Mouse (Mus musculus): Measurements from ENCODE around the gene Oas2. TPM values are rescaled to one million over a fixed set of nuclear protein-coding genes. Genes with fewer than 3 reads are reported as not detected.

Gene Oas2
- polyA plus RNA-seq, 1 experiment, result 0.80 TPM

- TF ChIP-seq POLR2A (IDR thresholded peaks at IDR 0.05; ENCODE audit: borderline replicate concordance, insufficient read depth, low read length), result no peak
- no peak for TF ChIP-seq CTCF (IDR thresholded peaks at IDR 0.05; ENCODE audit: borderline replicate concordance, insufficient read depth, low read depth, low read length)
- WGBS, result 83% methylated on average over 2 of the region's 2 CpGs
- Histone ChIP-seq H3K4me3 (replicated peaks; ENCODE audit: insufficient read depth, low read depth, low read length) (no peak overlapping the region), H3K27me3 (ENCODE audit: control insufficient read depth, insufficient read depth, low read length) (no peaks in the 10 kb centered on the region), H3K4me1 (ENCODE audit: control insufficient read depth, insufficient read depth, low read length) (no peaks in the 10 kb centered on the region), H3K27ac (ENCODE audit: insufficient read depth, low read length) (no peak overlapping the region)
- DNase-seq, result no peak
Observed at GRCm38 (mm10) chr5:120778941-120779340, 29.3 kb upstream of the Oas2 start.

DNA sequence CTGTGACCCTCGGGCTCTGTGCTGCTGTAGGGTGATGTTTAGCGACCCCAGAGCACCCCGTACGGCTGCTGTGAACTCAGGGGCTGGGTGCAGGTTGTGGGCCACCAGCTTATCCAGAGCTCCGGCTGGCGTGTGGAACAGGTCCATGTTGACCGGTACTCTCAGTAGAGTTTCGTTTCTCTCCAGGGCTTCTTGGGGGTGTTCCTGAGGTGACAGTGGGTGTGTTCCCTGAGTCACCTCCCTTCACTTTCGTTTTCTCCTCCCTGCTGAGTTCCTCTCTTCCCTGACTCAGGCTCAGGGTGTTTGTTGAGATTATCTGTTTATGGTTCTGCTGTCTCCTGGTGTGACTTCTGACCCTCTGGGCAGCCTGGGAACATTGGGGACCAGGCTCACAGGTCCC, 27.8 kb upstream of the Oas2 start, which contains the start of gene Oas3:
TSS of gene Oas3 (minus strand) at position 184 of the 400 bp plus-strand sequence.
- TF ChIP-seq CTCF (IDR thresholded peaks at IDR 0.05; ENCODE audit: borderline replicate concordance, insufficient read depth, low read depth, low read length) (no peak), POLR2A (IDR thresholded peaks at IDR 0.05; ENCODE audit: borderline replicate concordance, insufficient read depth, low read length) (no peak)
- no peak for DNase-seq
- H3K4me3 ChIP-seq (replicated peaks; ENCODE audit: insufficient read depth, low read depth, low read length), result no peak within 1 kb of the TSS
- no peak within 1 kb of the TSS for H3K27ac ChIP-seq (ENCODE audit: insufficient read depth, low read length)
- no peaks in the 10 kb centered on the region for H3K27me3 ChIP-seq (ENCODE audit: control insufficient read depth, insufficient read depth, low read length)
- no peaks in the 10 kb centered on the region for H3K4me1 ChIP-seq (ENCODE audit: control insufficient read depth, insufficient read depth, low read length)
- WGBS, result 75% methylated on average over 9 of the region's 9 CpGs

GRCm38 (mm10) chr5:120776801-120777200, 27.1 kb upstream of the Oas2 start:
- no peak for DNase-seq
- H3K27me3 ChIP-seq (ENCODE audit: control insufficient read depth, insufficient read depth, low read length), result no peaks in the 10 kb centered on the region
- WGBS, result 78% methylated on average over 5 of the region's 5 CpGs

DNA sequence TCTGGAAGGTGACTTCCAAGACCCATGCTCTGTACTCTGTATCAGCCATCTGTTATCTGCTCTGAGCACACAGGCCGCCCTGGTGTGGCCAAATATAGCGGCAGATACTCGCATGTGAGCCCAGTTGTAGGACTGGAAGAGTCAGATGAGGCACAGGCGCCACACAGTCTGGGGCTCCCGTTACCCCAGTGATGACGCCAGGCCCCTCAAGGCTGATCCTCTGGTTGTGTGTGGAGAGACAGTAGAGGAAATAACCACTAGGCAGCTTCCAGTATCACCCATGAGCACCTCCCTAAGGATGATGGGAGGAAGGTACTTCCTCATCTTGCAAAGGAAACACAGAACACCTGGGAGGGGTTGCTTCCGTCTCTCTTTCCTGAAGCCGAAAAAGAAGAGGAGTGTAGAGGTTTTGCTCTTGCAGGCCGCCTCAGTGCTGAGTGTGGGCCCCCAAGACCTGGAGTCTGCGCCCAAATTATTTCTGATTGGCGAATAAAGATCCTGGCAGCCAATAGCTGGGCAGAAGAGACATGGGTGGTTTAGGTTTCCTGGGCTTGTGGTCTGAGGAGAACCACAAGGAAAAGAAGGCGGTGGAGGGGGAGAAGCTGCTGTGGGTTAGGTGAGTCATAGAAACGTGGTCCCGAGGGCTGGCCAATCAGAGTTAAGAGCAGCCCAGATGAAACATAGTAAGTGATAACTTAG, 25.8 kb upstream of the Oas2 start:
- WGBS, result 64% methylated on average over 14 of the region's 14 CpGs

More at GRCm38 (mm10) chr5:120776801-120777200, 27.1 kb upstream of the Oas2 start:
- H3K4me1 ChIP-seq (ENCODE audit: control insufficient read depth, insufficient read depth, low read length), result no peaks in the 10 kb centered on the region
- H3K4me3 ChIP-seq (replicated peaks; ENCODE audit: insufficient read depth, low read depth, low read length), result no peak overlapping the region
- no peak overlapping the region for H3K27ac ChIP-seq (ENCODE audit: insufficient read depth, low read length)
- no peak for TF ChIP-seq CTCF (IDR thresholded peaks at IDR 0.05; ENCODE audit: borderline replicate concordance, insufficient read depth, low read depth, low read length)
- no peak for TF ChIP-seq POLR2A (IDR thresholded peaks at IDR 0.05; ENCODE audit: borderline replicate concordance, insufficient read depth, low read length)

DNA sequence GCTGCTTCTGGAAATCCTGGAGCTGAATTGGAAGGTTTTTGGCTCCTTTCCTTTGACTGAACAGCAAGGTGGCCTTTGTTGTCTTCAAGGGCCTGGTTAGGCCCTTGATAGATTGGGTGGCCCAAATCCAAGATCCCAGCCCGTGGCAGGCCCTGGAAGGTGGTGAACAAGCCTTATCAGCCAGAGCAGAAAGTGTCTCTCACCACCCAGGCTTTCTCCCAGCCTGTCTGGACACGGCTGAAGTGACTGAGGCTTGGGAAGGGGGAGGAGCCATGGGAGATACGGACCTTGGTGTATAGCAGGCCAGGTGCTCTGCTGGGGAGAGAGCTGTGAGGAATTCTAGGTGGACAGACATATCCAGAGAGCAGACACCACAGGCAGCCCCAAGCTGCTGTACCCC, 19.7 kb upstream of the Oas2 start:
- Histone ChIP-seq H3K27ac (ENCODE audit: insufficient read depth, low read length) (no peak overlapping the region), H3K4me3 (replicated peaks; ENCODE audit: insufficient read depth, low read depth, low read length) (no peak overlapping the region), H3K27me3 (ENCODE audit: control insufficient read depth, insufficient read depth, low read length) (no peaks in the 10 kb centered on the region), H3K4me1 (ENCODE audit: control insufficient read depth, insufficient read depth, low read length) (no peaks in the 10 kb centered on the region)
- 67% methylated on average over 3 of the region's 3 CpGs for WGBS
- DNase-seq, result no peak
- TF ChIP-seq POLR2A (IDR thresholded peaks at IDR 0.05; ENCODE audit: borderline replicate concordance, insufficient read depth, low read length), result no peak
- no peak for TF ChIP-seq CTCF (IDR thresholded peaks at IDR 0.05; ENCODE audit: borderline replicate concordance, insufficient read depth, low read depth, low read length)

More for the DNA sequence above, 25.8 kb upstream of the Oas2 start:
- H3K4me3 ChIP-seq (replicated peaks; ENCODE audit: insufficient read depth, low read depth, low read length), result no peak overlapping the region
- TF ChIP-seq POLR2A (IDR thresholded peaks at IDR 0.05; ENCODE audit: borderline replicate concordance, insufficient read depth, low read length) (no peak), CTCF (IDR thresholded peaks at IDR 0.05; ENCODE audit: borderline replicate concordance, insufficient read depth, low read depth, low read length) (no peak)
- no peaks in the 10 kb centered on the region for H3K4me1 ChIP-seq (ENCODE audit: control insufficient read depth, insufficient read depth, low read length)
- no peaks in the 10 kb centered on the region for H3K27me3 ChIP-seq (ENCODE audit: control insufficient read depth, insufficient read depth, low read length)
- no peak for DNase-seq
- no peak overlapping the region for H3K27ac ChIP-seq (ENCODE audit: insufficient read depth, low read length)

DNA sequence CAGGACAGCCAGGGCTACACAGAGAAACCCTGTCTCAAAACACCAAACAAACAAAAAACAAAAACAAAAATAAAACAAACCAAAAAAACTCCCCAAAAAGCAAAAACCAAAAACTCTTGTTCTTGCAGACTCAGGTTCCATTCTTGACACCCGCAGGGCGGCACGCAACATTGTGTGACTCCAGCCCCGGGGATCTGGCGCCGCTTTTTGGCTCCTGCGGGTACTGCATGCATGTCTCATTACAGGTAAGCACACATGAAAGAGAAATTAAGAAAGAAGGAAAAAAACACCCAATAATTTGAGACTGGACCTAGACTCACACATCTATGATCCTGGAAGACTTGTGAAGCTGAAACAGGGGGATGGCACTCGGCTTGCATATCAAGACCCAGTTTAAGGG, 15.4 kb upstream of the Oas2 start:
- TF ChIP-seq POLR2A (IDR thresholded peaks at IDR 0.05; ENCODE audit: borderline replicate concordance, insufficient read depth, low read length), result no peak
- no peaks in the 10 kb centered on the region for H3K4me1 ChIP-seq (ENCODE audit: control insufficient read depth, insufficient read depth, low read length)
- no peak overlapping the region for H3K4me3 ChIP-seq (replicated peaks; ENCODE audit: insufficient read depth, low read depth, low read length)
- H3K27ac ChIP-seq (ENCODE audit: insufficient read depth, low read length), result no peak overlapping the region
- H3K27me3 ChIP-seq (ENCODE audit: control insufficient read depth, insufficient read depth, low read length), result no peaks in the 10 kb centered on the region
- no peak for DNase-seq
- 73% methylated on average over 8 of the region's 8 CpGs for WGBS

- H3K4me1 ChIP-seq (ENCODE audit: control insufficient read depth, insufficient read depth, low read length), result no peaks in the 10 kb centered on the region
- no peaks in the 10 kb centered on the region; the same call in 1 of the 2 replicates for H3K27me3 ChIP-seq (ENCODE audit: control insufficient read depth, insufficient read depth, low read length)
- H3K4me3 ChIP-seq (replicated peaks; ENCODE audit: insufficient read depth, low read depth, low read length), result no peak overlapping the region
- H3K27ac ChIP-seq (ENCODE audit: insufficient read depth, low read length), result no peak overlapping the region
- 25% methylated on average over 6 of the region's 6 CpGs for WGBS
- TF ChIP-seq CTCF (IDR thresholded peaks at IDR 0.05; ENCODE audit: borderline replicate concordance, insufficient read depth, low read depth, low read length) (no peak), POLR2A (IDR thresholded peaks at IDR 0.05; ENCODE audit: borderline replicate concordance, insufficient read depth, low read length) (no peak)
- no peak for DNase-seq
Observed at GRCm38 (mm10) chr5:120761901-120762300, 12.2 kb upstream of the Oas2 start.

- H3K27ac ChIP-seq (ENCODE audit: insufficient read depth, low read length), result no peak overlapping the region
- TF ChIP-seq CTCF (IDR thresholded peaks at IDR 0.05; ENCODE audit: borderline replicate concordance, insufficient read depth, low read depth, low read length) (no peak), POLR2A (IDR thresholded peaks at IDR 0.05; ENCODE audit: borderline replicate concordance, insufficient read depth, low read length) (no peak)
- no peaks in the 10 kb centered on the region for H3K27me3 ChIP-seq (ENCODE audit: control insufficient read depth, insufficient read depth, low read length)
- H3K4me3 ChIP-seq (replicated peaks; ENCODE audit: insufficient read depth, low read depth, low read length), result no peak overlapping the region
- no peaks in the 10 kb centered on the region for H3K4me1 ChIP-seq (ENCODE audit: control insufficient read depth, insufficient read depth, low read length)
- 88% methylated on average over 4 of the region's 4 CpGs for WGBS
- no peak for DNase-seq
Observed at GRCm38 (mm10) chr5:120754215-120754614, 4.6 kb upstream of the Oas2 start.

Data from cerebellum, adult 2 months (tissue).